14 mouse cellular contexts compared by ENCODE assay signal in genomic region chr1:13834860-13835840, GRCm38 (mm10).
A peak's percentile ranks its signal among the peaks of the same experiment; 100 is the strongest.
DNase-seq lines count a peak whose midpoint lies in the region; ATAC-seq lines count a peak whose summit lies in the region.
"Had no signal": no experiment of that assay in that cellular context is flagged by ENCODE, and none has a peak within 500 bp of the region (broad histone marks: within the 10 kb centered on the region; RNA-seq: fewer than 3 reads in every experiment).

No protein-coding gene starts in this region.

- 62% methylated on average over 12 of the region's 12 CpGs for WGBS in embryonic facial prominence, embryonic 10.5 days
- 53% methylated on average over 12 of the region's 12 CpGs for WGBS in hindbrain, embryonic 16.5 days
- WGBS in midbrain, embryonic 14.5 days, result 24% methylated on average over 12 of the region's 12 CpGs

- H3K27me3 ChIP-seq in embryonic facial prominence, embryonic 10.5 days (replicated peaks; ENCODE audit: low read depth, poor library complexity, severe bottlenecking), result 0 out of 2 replicates have a peak, but pooled peaks cover 5% of the 10 kb centered on the region
- no peaks in the 10 kb centered on the region for H3K27me3 ChIP-seq in hindbrain, embryonic 16.5 days (replicated peaks; ENCODE audit: control insufficient read depth, insufficient read depth, low read length)
- no peaks in the 10 kb centered on the region for H3K27me3 ChIP-seq in midbrain, embryonic 14.5 days (ENCODE audit: control insufficient read depth, insufficient read depth, low read length)

- H3K27ac ChIP-seq in embryonic facial prominence, embryonic 10.5 days (replicated peaks), result peak overlapping the region; percentile 30; the same call in 1 of the 2 replicates
- no peak overlapping the region for H3K27ac ChIP-seq in hindbrain, embryonic 16.5 days (ENCODE audit: low read depth, low read length)
- H3K27ac ChIP-seq in midbrain, embryonic 14.5 days (replicated peaks; ENCODE audit: low read depth, low read length), result no peak overlapping the region
- H3K27ac ChIP-seq: heart, adult 2 months had no signal

- intact Hi-C loops in gastrocnemius, postnatal 14 days (cut with DNase I; ENCODE audit: low total_unique reads), result no loop called here

- no peak overlapping the region for H3K4me2 ChIP-seq in hindbrain, embryonic 16.5 days (ENCODE audit: low read length)
- H3K4me2 ChIP-seq in midbrain, embryonic 14.5 days (ENCODE audit: low read length), result no peak overlapping the region

- ATAC-seq in hindbrain, embryonic 16.5 days, result peak; percentile 80
- ATAC-seq in midbrain, embryonic 14.5 days (ENCODE audit: low FRiP score, low TSS enrichment), result peak; percentile 71

- no peak overlapping the region for H3K9ac ChIP-seq in hindbrain, embryonic 16.5 days (ENCODE audit: low read depth, low read length)
- H3K9ac ChIP-seq in midbrain, embryonic 14.5 days (replicated peaks; ENCODE audit: low read length), result no peak overlapping the region

- H3K4me1 ChIP-seq in embryonic facial prominence, embryonic 10.5 days, result peaks cover 35% of the 10 kb centered on the region
- no peaks in the 10 kb centered on the region for H3K4me1 ChIP-seq in hindbrain, embryonic 16.5 days (ENCODE audit: control insufficient read depth, insufficient read depth, low read depth, low read length)
- H3K4me1 ChIP-seq in midbrain, embryonic 14.5 days (ENCODE audit: control insufficient read depth, insufficient read depth, low read length), result no peaks in the 10 kb centered on the region

- no peak overlapping the region for H3K4me3 ChIP-seq in embryonic facial prominence, embryonic 10.5 days
- H3K4me3 ChIP-seq in hindbrain, embryonic 16.5 days (ENCODE audit: low read length), result no peak overlapping the region
- no peak overlapping the region for H3K4me3 ChIP-seq in midbrain, embryonic 14.5 days (replicated peaks; ENCODE audit: low read depth, low read length)
- H3K4me3 ChIP-seq: heart, adult 2 months had no signal

- H3K36me3 ChIP-seq in embryonic facial prominence, embryonic 10.5 days (replicated peaks), result no peaks in the 10 kb centered on the region
- no peaks in the 10 kb centered on the region for H3K36me3 ChIP-seq in hindbrain, embryonic 16.5 days (ENCODE audit: control insufficient read depth, insufficient read depth, low read length)
- H3K36me3 ChIP-seq in midbrain, embryonic 14.5 days (ENCODE audit: control insufficient read depth, insufficient read depth, low read length), result no peaks in the 10 kb centered on the region

- peak; percentile 5 for DNase-seq in B cell, adult 2 months
- peak; percentile 70 for DNase-seq in embryonic facial prominence, embryonic 10.5 days (ENCODE audit: low spot score)
- DNase-seq in midbrain, embryonic 14.5 days, result peak; percentile 61
- no peak for DNase-seq in gastrocnemius, postnatal 14 days
- DNase-seq in testis, postnatal 14 days (ENCODE audit: low spot score), result no peak
- DNase-seq in urinary bladder, postnatal 10 days (ENCODE audit: low spot score), result no peak
- no peak for DNase-seq in testis, postnatal 10 days (ENCODE audit: low spot score)
- DNase-seq: adrenal gland, adult 2 months; heart, adult 2 months; heart, postnatal 4 days; liver; lung, postnatal 10 days; thymus, postnatal 4 days had no signal

- no peaks in the 10 kb centered on the region for H3K9me3 ChIP-seq in embryonic facial prominence, embryonic 10.5 days
- no peaks in the 10 kb centered on the region for H3K9me3 ChIP-seq in hindbrain, embryonic 16.5 days (ENCODE audit: control insufficient read depth, low read length)
- H3K9me3 ChIP-seq in midbrain, embryonic 14.5 days (ENCODE audit: control insufficient read depth, low read length), result no peaks in the 10 kb centered on the region

Comparison
In these comparisons a context has a peak if more than half of its experiments do, and no peak if none do; other contexts are left out.
1. DNase-seq: peak in B cell, adult 2 months (2 of 2), embryonic facial prominence, embryonic 10.5 days (single experiment) and midbrain, embryonic 14.5 days (single experiment); none in gastrocnemius, postnatal 14 days (single experiment), testis, postnatal 14 days (single experiment), urinary bladder, postnatal 10 days (single experiment) and testis, postnatal 10 days (single experiment).